Mouse (Mus musculus) hindbrain, embryonic 11.5 days (tissue): ENCODE measurements around the gene Scamp3. TPM values are rescaled to one million over a fixed set of nuclear protein-coding genes. Genes with fewer than 3 reads are reported as not detected.

Source experiments
- ATAC-seq: fragments of 200-750 bp; cut with Nextera tagmentation; 2 replicates; pipeline ENCODE4 v1.8.0; 2017; ENCODE audit warnings: mild to moderate bottlenecking, moderate TSS enrichment, moderate library complexity; ENCODE audit not compliant: low FRiP score
- DNase-seq: peaks from one replicate; pipeline ENCODE4 v3.0.0-alpha.2; 2015; ENCODE audit warnings: low spot score
- H3K27ac ChIP-seq: fragments of 300-500 bp; sonication (generic); 2 replicates; pipeline ENCODE4 v1.5.1; 2014; ENCODE audit warnings: mild to moderate bottlenecking, low read depth, low read length
- H3K27me3 ChIP-seq: fragments of 300-500 bp; sonication (generic); 2 replicates; pipeline ENCODE4 v1.6.1; 2014; ENCODE audit warnings: mild to moderate bottlenecking, low read length, moderate library complexity, mixed read lengths; ENCODE audit not compliant: control insufficient read depth, insufficient read depth
- H3K36me3 ChIP-seq: fragments of 300-500 bp; sonication (generic); 2 replicates; pipeline ENCODE4 v1.6.1; 2014; ENCODE audit warnings: mild to moderate bottlenecking, low read length, moderate library complexity, mixed read lengths; ENCODE audit not compliant: control insufficient read depth, insufficient read depth
- H3K4me1 ChIP-seq: fragments of 300-500 bp; sonication (generic); replicated peaks from 2 replicates; pipeline ENCODE4 v1.6.1; 2014; ENCODE audit warnings: low read length, mixed read lengths; ENCODE audit not compliant: control insufficient read depth, insufficient read depth
- H3K4me2 ChIP-seq: fragments of 300-500 bp; sonication (generic); replicated peaks from 2 replicates; pipeline ENCODE4 v1.6.1; 2014; ENCODE audit warnings: mild to moderate bottlenecking, low read depth, low read length
- H3K4me3 ChIP-seq: fragments of 300-500 bp; sonication (generic); 2 replicates; pipeline ENCODE4 v1.5.1; 2014; ENCODE audit warnings: low read depth, low read length
- H3K9ac ChIP-seq: fragments of 300-500 bp; sonication (generic); 2 replicates; pipeline ENCODE4 v1.6.1; 2014; ENCODE audit warnings: low read depth, low read length
- H3K9me3 ChIP-seq: fragments of 300-500 bp; sonication (generic); 2 replicates; pipeline ENCODE4 v1.6.1; 2016; ENCODE audit warnings: low read length; ENCODE audit not compliant: control insufficient read depth
- WGBS: fragments of 180-500 bp; shearing (Covaris S2); extraction: QIAGEN DNeasy Blood & Tissue Kit; methylation state at CpG from one replicate; pipeline ENCODE4 v1.1.7; 2014; 5-methylcytosine and 5-hydroxymethylcytosine counted together
- polyA plus RNA-seq: library from polyadenylated mRNA; unstranded; fragments of >200 nt; fragmentation: Nextera tagmentation; extraction: Ambion mirVana; gene quantifications from 2 replicates; pipeline ENCODE4 v1.2.1, GENCODE M21; 2014

The Scamp3 gene
- 85.9 and 90.4 TPM in 2 replicates for polyA plus RNA-seq

DNA sequence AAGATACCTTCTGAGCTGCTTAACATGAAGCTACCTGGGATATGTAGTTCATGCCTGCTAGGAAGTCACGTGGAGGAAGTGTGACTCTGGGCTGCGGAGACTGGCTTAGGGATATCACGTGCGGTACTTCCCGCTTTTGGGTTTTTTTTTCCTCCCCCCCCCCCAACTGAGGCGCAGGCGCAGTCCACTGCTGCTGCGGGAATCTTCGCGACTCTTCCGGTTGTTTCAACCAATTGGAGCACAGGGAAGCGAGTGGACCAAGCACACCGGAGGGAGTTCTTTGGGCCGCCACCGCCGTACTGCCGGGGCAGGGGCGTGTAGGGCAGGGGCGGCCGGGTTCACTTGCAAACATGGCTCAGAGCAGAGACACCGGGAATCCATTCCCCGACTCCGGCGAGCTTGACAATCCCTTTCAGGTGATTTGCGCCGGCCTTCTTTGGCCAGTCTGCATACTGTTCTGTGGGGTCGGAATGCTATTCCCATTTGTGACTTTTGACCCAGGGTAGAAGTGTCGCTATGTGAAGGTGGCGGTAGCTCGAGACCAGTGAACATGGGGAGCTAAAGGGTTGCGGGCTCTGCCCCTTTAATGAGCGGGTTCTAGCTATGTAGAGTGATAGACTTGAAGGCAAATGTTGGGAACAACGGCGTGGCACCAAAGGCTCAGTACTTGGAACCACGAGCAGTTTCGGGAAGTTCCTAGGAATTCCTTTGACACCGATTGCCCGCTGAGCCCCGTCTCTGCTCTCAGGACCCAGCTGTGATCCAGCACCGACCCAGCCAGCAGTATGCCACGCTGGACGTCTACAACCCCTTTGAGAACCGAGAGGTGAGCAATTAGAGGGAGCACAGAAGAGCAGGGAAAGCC lies at the start of gene Scamp3:
Scamp3 (plus strand) TSS at position 232 of the 865 bp plus-strand sequence.
- under 1% methylated on average over 43 of the region's 43 CpGs for WGBS
- peaks cover 34% of the 10 kb centered on the region for H3K36me3 ChIP-seq
- H3K27ac ChIP-seq = peak within 1 kb of the TSS; percentile 62
- no peaks in the 10 kb centered on the region for H3K27me3 ChIP-seq
- peak within 1 kb of the TSS; percentile 84 for H3K9ac ChIP-seq
- H3K4me2 ChIP-seq = peak within 1 kb of the TSS; percentile 86
- ATAC-seq (peak; percentile 94), DNase-seq (peak; percentile 95)
- peak within 1 kb of the TSS; percentile 82 for H3K4me3 ChIP-seq
- no peaks in the 10 kb centered on the region for H3K9me3 ChIP-seq
- peaks cover 8% of the 10 kb centered on the region; the same call in 1 of the 2 replicates for H3K4me1 ChIP-seq

GRCm38 (mm10) chr3:89129908-89130307 lies 47.4 kb upstream of the Scamp3 start:
- no peaks in the 10 kb centered on the region for H3K36me3 ChIP-seq
- ATAC-seq = no peak
- H3K4me1 ChIP-seq = no peaks in the 10 kb centered on the region
- 97% methylated on average over 3 of the region's 3 CpGs for WGBS
- DNase-seq = no peak
- no peak overlapping the region for H3K9ac ChIP-seq
- no peak overlapping the region for H3K4me2 ChIP-seq
- no peaks in the 10 kb centered on the region for H3K9me3 ChIP-seq
- H3K27ac ChIP-seq = no peak overlapping the region
- H3K27me3 ChIP-seq = no peaks in the 10 kb centered on the region
- H3K4me3 ChIP-seq = no peak overlapping the region

- 54% methylated on average over 4 of the region's 4 CpGs for WGBS
- H3K27me3 ChIP-seq = no peaks in the 10 kb centered on the region
- ATAC-seq (no peak), DNase-seq (no peak)
- no peak overlapping the region for H3K4me2 ChIP-seq
- H3K4me1 ChIP-seq = no peaks in the 10 kb centered on the region
- H3K4me3 ChIP-seq = no peak overlapping the region; the same call in 1 of the 2 replicates
- H3K9me3 ChIP-seq = no peaks in the 10 kb centered on the region
- H3K9ac ChIP-seq = no peak overlapping the region
- no peaks in the 10 kb centered on the region for H3K36me3 ChIP-seq
- no peak overlapping the region for H3K27ac ChIP-seq
These were observed 45.5 kb upstream of the Scamp3 start for GRCm38 (mm10) chr3:89131816-89132215.

DNA sequence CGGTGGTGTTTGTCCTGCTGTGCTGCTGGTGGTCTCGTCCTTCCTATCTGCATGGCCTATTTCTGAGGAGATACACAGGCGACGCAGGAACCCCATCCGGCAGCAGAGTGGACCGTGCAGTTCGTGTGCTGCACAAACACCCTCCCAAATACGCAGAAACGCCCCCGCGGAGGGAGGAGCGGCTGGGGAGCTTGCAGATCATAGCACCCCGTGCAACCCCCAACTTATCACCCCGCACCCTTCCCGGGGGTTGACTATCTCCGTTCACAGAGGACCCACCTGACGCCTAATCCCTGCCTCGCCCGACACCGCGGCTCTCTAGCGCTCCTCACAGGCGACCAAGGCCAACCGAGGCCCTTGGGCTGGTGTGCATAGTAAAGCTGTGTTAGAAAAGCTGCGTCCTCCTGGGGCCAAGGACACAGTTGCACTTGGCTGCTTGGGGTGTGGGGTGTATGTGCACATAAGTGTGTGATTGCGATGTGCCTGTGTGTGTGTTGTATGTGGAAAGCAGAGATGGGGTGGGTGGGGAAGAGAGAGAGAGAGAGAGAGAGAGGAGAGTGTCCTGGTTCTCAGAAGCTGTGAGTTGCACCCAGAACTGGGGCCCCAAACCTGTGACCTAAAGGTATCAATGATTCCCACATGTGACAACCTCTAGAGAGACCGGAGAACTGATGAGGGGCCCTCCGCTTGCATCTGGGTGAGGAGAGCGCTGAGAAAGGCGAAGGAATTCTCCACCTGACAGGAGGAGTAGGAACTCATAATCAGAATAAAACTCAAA lies 44.8 kb upstream of the Scamp3 start:
- ATAC-seq (no peak; the same call in 1 of the 2 replicates), DNase-seq (peak; percentile 49)
- H3K27me3 ChIP-seq = no peaks in the 10 kb centered on the region
- peak overlapping the region; percentile 23 for H3K4me3 ChIP-seq
- whole genome bisulfite sequencing = 15% methylated on average over 29 of the region's 30 CpGs
- H3K9ac ChIP-seq = peak overlapping the region; percentile 46
- no peaks in the 10 kb centered on the region for H3K4me1 ChIP-seq
- no peaks in the 10 kb centered on the region for H3K9me3 ChIP-seq
- peak overlapping the region; percentile 45 for H3K4me2 ChIP-seq
- H3K27ac ChIP-seq = no peak overlapping the region
- H3K36me3 ChIP-seq = no peaks in the 10 kb centered on the region

GRCm38 (mm10) chr3:89133063-89133450 lies 44.2 kb upstream of the Scamp3 start:
- no peak overlapping the region for H3K9ac ChIP-seq
- no peak overlapping the region for H3K27ac ChIP-seq

DNA sequence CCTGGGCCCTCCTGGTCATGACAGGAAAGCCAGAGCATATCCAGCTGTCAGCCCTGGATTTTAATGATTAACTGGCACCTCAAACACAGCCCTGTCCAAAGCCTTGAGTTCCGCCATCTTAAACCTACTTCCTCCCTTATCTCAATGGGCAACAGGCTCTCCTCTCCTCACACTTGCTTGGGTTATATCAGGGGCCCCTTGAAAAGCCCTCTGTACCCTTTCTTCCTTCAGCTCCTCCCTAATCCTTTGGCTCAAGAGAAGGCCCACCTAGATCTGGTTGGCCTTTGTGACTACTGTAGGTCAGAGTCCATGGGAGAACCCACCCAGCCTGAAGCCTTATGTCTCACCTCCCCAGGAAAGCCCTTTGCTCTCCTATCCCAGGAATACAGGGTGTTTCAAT lies 43.5 kb upstream of the Scamp3 start:
- ATAC-seq (no peak), DNase-seq (no peak)
- WGBS = 90% methylated on average over 1 of the region's 1 CpGs
- Histone ChIP-seq H3K4me1 (no peaks in the 10 kb centered on the region), H3K27ac (no peak overlapping the region), H3K4me3 (no peak overlapping the region), H3K9me3 (no peaks in the 10 kb centered on the region), H3K27me3 (no peaks in the 10 kb centered on the region), H3K9ac (no peak overlapping the region), H3K4me2 (no peak overlapping the region), H3K36me3 (no peaks in the 10 kb centered on the region)

More at GRCm38 (mm10) chr3:89133063-89133450, 44.2 kb upstream of the Scamp3 start:
- DNase-seq (no peak), ATAC-seq (no peak)
- Histone ChIP-seq H3K36me3 (no peaks in the 10 kb centered on the region), H3K4me3 (no peak overlapping the region), H3K9me3 (no peaks in the 10 kb centered on the region), H3K4me1 (no peaks in the 10 kb centered on the region), H3K4me2 (no peak overlapping the region), H3K27me3 (no peaks in the 10 kb centered on the region)
- 80% methylated on average over 7 of the region's 7 CpGs for WGBS

DNA sequence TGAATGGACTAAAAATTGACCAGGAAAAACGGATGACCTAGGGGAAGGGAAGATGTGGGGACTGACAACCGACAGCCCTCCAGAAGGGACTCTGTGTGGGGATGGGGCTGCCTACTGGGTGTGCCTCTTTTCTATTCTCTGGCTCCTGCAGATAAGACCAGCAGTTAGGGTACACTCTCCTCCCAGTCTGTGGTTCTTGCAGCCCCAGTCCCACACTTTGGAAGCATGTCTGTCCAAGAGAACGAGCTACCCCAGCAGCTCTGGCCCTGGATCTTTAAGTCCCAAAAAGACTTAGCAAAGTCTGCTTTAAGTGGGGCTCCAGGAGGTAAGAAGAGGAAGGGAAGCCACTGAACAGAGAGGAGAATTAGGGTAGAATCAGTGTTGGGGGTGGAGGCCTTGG lies 41.3 kb upstream of the Scamp3 start, which contains the start of gene Pklr:
Pklr (plus strand) TSS at position 185 of the 400 bp plus-strand sequence.
- DNase-seq (no peak), ATAC-seq (no peak)
- Histone ChIP-seq H3K9ac (no peak within 1 kb of the TSS), H3K9me3 (no peaks in the 10 kb centered on the region), H3K4me2 (no peak within 1 kb of the TSS), H3K4me1 (no peaks in the 10 kb centered on the region), H3K36me3 (no peaks in the 10 kb centered on the region), H3K27me3 (no peaks in the 10 kb centered on the region), H3K4me3 (no peak within 1 kb of the TSS), H3K27ac (no peak within 1 kb of the TSS)
- 67% methylated on average over 3 of the region's 3 CpGs for WGBS

DNA sequence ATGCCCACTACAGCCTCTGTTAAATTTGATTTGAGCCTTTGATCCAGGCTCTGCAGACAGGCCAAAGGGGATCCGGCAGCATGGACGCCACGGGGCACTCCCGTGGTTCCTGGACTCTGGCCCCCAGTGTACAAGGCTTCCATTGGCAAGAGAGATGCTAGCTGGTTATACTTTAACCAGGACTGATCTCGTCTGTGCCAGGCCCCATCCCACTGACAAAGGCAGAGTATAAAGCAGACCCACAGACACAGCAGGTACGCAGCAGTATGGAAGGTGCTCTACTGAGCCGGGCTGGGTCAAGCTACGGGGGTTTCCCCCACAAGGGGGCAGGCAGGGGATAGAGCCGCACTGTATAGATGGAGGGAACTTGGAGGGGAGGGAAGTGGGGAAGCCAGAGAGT lies 40.9 kb upstream of the Scamp3 start:
- Histone ChIP-seq H3K9ac (no peak overlapping the region), H3K9me3 (no peaks in the 10 kb centered on the region), H3K27ac (no peak overlapping the region), H3K36me3 (no peaks in the 10 kb centered on the region), H3K4me2 (no peak overlapping the region), H3K4me1 (no peaks in the 10 kb centered on the region), H3K27me3 (no peaks in the 10 kb centered on the region; the same call in 1 of the 2 replicates), H3K4me3 (no peak overlapping the region)
- WGBS = 32% methylated on average over 9 of the region's 9 CpGs
- DNase-seq (no peak), ATAC-seq (no peak)
